Mouse (Mus musculus) yolk sac, embryonic 10.5 days (tissue): ENCODE data around the gene Igf2bp3.

Source experiments
- DNase-seq: peaks from one replicate; pipeline ENCODE4 v3.0.0-alpha.2; 2017; ENCODE audit warnings: low spot score

Gene Igf2bp3

DNA sequence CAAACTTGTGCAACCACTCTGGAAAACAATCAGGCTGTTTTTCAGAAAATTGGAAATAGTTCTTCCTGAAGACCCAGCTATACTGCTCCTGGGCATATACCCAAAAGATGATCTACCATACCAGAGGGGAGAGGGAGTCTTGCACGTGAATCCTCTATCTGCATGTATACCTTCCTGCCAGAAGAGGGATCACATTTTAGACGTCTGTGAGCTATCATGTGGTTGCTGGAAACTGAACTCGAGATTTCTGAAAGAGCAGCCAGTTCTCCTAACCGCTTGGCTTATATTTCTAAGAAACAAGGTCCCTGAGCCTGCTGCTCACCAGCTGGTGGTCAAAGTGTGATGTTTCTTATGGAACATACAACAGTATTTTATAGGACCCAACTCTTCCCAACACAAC is 146.4 kb downstream of the Igf2bp3 start:
- DNase-seq: no peak

DNA sequence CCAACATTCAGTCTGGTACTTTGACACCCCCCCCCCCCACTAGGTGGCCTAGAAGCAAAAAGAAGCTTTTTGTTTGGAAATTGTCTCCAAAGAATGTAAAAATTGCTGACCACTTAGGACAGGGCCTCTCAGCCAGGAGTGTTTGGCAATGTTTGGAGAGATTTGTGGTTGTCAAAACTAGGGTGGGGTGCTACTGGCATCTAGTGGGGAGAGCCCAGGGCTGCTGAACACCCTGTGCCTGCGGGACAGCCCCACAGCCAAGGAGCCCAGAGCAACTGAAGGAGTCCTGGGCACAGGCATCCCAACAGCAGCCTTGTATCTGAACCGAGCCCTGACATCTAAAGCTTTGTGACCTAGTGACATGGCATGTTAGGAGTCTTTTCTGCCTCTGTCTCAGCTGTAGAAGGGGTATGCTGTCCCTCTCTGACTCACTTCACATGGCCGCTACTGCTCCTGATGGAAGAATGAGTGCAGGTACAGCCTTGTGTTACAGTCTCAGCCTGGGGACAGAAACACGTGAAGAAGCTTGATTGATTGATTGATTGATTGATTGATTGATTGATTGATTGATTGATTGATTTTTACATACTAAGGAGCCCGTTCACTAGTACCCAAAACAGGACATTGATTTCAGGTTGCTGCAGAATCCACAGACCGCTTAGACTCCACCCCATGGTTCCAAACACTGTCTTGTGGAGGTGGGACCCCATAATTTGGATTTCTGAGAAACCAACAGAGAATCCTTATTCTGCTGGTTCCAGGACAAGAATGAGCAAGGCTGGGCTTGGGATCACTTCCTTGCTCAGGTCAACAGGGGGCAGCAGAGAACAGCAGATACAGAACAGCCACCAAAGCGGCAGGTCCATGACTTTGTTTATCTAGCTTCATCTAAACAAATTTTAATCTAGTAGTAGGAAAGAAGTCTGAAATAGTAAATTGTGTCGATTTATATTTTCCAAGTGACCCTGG is 157.4 kb downstream of the Igf2bp3 start:
- peak; percentile 47 for DNase-seq

DNA sequence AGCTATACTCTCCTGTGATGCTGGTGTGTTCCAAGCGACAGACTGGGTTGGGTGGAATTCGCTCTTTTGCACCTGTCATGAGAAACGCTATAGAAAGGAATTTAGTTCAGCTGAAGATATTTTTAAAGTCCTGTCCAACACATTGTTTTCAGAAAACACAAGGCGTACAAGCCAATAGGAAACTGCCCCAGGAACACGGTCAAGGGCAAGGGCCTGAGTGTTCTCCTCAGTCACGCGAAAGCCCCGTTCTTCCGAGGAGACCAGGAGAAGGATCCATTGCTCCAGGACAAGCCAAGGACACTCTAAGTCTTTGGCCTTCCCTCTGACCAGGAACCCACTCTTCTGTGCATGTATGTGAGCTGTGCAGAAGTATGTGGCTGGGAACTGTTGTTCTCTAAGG is 158.7 kb downstream of the Igf2bp3 start:
- no peak for DNase-seq

DNA sequence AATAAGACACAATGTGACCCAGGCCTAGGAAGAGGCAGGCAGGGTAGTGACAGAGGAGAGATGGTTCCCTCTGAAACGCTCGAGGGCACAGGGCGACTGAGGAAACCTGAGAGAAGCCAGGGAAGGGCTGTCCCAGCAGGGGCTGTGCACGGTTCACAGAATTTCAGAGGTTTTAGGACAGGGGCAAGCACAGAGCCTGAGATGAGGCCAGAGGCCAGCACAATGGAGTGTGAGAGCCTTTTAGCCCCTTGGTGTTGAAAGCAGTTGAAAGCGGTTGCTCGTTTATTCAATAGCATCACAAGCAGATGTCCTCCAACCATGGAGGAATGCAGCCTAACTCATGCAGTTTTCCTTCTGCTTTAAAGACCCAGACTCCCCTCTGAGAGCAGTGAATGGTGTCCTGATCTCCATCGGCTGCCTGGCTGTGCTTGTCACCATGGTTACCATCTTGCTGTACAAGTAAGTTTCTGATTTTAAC is 159.5 kb downstream of the Igf2bp3 start:
- DNase-seq: no peak

DNA sequence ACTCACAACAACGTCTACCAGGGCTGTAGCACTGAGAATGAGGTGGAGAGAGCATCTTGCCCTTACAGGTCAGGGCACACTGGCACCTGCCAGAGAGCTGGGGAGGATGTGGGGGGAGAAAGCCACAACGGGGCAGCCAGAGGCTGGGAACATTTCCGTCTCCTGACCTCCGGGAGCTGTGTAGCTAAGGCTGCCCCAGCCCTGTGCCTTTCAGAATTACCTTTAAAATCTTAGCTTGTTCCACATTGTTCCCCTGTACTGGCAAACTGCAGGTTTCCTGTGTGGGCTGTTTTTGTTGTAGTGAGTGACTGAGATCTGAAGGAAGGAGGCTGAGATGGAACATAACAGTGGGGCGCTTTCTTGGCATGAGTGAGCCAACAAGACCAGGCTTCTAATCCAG is 162.6 kb downstream of the Igf2bp3 start:
- no peak for DNase-seq

DNA sequence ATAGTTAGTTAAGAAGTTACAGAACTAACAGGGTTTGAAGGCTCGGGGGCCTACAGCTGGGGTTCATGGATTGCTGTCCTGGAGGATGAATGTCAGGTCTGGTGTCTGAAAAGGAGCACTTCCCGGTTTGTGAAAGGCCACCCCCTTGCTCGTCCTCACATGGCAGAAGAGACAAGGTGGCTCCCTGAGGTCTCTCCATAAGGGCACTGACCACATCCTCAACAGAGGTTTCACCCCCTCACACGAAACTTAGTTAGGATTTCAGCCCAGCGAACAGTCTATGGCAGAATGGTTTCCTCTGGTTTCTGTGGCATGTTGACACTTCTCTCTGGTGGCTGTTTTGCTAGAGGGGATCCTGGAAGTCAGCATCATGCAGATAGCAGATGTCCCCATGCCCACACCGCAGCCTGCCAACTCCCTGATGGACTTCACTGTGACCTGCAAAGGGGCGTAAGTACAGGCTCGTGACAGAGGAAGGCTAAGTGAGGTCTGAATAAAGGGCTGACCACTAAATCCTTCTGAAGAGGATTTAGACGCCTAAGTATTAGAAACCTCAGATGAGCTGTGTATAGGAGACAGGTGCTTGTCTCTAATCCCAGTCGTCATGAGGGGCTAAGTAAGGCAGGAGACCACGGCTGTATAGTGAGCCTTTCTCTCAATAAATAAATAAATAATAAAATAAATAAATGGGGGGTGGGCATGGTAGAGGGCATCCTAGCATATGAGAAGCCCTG is 163.9 kb downstream of the Igf2bp3 start:
- DNase-seq: no peak

DNA sequence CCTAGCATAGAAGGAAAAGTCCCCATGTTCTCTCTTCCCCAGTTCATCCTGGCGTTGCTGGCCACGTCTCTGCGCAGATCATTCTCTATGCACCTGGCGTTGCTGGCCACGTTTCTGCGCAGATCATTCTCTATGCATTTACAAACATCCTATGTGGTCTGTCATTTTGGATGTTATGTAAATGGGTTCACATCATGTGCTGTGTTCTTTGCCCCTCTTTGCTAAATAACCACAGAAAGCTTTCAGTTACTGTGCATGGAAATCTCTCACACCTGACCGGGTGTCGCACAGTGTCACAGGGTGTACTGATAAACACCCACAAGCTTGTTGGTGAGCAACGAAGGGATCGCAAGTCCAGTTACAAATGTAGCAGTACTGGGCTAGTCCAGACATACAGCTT is 166.4 kb downstream of the Igf2bp3 start:
- DNase-seq: no peak

DNA sequence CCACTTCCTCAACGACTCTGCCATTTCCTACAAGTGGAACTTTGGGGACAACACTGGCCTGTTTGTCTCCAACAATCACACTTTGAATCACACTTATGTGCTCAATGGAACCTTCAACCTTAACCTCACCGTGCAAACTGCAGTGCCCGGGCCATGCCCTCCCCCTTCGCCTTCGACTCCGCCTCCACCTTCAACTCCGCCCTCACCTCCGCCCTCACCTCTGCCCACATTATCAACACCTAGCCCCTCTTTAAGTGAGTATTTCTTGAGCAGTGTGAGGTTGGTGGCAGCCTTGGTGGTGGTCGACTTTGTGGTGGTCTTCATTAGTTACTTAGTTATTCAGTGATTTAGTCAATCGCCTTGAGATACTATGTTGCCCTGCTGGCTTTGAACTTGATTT is 166.9 kb downstream of the Igf2bp3 start:
- DNase-seq: no peak

DNA sequence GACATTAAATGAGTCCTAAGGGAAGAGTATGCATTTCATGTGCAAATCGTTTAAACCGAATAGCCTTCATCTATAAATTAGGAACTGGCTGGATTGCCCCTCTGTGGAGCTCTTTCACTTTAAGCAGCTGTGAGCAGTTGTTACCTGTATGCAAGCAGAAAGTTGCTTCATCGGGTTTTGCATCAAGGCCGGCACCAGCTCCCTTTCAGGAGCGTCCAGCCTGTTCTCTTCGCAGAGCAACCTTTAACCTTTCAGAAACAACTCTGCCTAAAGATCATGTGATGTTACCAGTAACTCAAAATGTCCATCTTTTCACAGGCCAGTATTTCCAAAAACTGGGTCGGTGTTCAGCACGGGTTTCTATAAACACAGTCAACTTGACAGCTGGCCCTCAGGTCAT is 167.8 kb downstream of the Igf2bp3 start:
- peak; percentile 16 for DNase-seq

DNA sequence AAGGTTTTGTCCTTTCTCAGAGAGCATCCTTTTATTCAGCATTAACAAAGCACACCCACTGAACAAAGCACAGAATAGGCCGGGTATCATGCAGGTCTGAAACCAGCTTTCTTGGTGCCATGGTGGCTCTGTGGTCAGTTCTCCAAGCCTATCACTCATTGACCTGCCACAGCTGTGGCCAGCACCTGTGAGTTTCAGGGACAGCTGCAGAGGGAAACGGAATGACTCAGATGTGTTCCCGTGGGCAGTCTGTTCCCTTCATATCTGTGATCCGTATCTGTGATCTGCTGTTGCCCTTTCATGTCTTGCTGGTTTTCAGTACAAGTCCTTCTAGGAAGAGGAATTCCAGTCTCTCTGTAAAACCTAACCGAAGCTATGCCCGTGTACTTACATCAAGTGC is 168.3 kb downstream of the Igf2bp3 start:
- no peak for DNase-seq

DNA sequence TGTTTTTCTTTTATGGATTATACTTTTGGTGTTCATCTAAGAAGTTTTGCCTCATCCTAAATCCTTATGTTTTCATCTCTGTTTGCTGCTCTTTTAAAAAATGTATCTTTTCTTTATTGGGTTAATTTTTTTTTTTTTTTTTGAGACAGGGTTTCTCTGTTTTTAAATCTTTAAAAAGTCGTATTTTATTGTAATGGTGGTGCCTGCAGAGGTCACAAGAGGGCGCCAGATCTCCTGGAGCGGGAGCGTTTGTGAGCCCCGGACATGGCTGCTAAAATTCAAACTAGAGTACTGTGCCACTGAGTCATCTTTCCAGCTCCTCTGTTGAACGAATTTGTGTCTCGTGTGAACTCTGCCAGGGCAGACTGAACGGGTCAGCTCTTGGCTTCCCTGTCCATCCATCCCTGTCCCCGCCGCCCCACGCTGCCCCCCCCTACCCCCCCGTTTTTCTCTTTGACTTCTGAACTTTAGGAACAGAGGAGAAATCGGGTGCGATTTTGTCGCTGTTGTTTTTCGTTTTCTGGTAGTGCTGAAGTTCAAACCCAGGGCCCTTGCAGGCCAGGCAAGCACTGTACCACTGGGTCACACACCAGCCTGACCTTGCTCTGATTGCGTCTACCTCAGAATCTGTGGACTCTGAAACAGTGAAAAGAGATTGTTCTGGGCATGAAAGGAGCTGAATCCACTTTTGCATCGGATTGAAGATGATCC is 175.1 kb downstream of the Igf2bp3 start:
- peak; percentile 11 for DNase-seq

DNA sequence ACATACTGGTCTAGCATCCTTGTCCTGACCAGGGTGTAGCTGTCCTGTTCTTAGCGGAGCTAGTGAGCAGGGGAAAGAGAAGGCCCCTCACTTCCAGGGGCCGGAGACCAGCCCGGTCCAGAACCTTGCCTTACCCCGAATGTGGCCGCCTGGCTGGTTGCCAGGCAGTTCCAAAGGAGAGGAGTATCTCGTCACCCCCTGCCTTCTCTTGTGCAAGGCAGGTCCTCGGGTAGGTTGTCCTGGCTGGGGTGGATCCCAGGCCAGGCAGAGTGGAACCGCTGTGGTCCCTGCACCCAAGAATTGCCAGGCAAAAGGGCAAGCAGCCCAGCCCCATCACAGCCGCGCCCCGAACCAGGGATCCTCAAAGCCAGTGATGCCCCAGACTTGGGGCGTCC is 177.5 kb downstream of the Igf2bp3 start:
- DNase-seq: no peak

DNA sequence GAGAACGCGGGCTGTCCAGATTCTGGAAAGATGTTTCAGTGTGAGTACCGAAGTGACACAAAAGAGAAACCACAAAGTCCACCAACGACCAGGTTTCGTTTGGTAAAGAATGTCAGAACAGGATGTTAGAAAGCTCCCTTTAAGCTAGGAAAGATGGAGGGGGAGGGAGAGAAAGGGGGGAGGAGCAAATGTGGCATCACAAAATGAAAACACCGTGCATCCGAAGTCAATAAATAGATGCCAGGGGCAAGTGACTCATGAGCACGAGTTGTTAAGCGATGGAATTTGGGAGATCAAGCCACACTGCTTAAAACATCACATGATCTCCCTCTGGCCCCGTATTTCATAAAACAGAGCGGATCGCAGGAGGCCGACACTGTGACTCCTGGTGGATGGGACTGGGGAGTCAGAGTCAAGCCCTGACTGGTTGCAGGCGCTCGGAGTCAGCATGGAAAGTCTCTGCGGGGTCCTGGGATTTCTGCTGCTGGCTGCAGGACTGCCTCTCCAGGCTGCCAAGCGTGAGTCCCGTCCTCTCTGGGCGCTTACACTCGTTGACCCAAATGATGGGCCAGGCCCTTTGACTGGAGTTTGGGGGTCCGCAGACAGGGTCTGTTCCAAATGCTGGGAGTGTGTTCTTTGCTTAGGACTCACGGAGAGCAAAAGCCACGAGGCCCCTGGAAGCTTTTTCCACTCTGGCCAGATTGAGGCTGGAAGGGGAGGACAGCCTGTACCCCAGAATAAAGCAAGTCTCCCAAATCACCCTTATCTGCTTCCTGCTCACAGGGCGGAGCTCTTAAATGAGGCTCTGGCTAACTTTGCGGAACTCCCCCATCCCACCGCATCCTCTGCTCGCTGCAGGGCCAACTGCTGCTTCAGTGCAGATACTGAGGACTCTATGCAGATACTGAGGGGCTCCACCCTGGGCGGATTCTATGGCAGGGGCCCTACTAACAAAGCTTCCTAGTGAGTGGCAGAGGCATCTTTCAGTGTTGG is 178.2 kb downstream of the Igf2bp3 start, which contains the start of gene Gpnmb:
Gene Gpnmb, plus strand, starts transcription at position 272 of the 993 bp plus-strand sequence.
- no peak for DNase-seq
